Mouse (Mus musculus) forebrain, embryonic 10.5 days (tissue): ENCODE data around the gene Ptpn23. TPM values are rescaled to one million over a fixed set of nuclear protein-coding genes. Genes with fewer than 3 reads are reported as not detected.
"Not testable (repeated sequence)": the region's sequence is repeated elsewhere in the genome, so short reads cannot be mapped to it uniquely, and the experiment has no call there.

Experiments used
- DNase-seq: peaks from one replicate; pipeline ENCODE4 v3.0.0-alpha.2; 2017; ENCODE audit warnings: low spot score; ENCODE audit errors: extremely low spot score
- H3K27ac ChIP-seq: fragments of 300-500 bp; sonication (generic); 2 replicates; pipeline ENCODE4 v1.5.1; 2016; ENCODE audit warnings: mild to moderate bottlenecking
- H3K27me3 ChIP-seq: fragments of 300-500 bp; sonication (generic); 2 replicates; pipeline ENCODE4 v1.6.1; 2016; ENCODE audit warnings: mild to moderate bottlenecking; ENCODE audit not compliant: poor library complexity, severe bottlenecking
- H3K36me3 ChIP-seq: fragments of 300-500 bp; sonication (generic); replicated peaks from 2 replicates; pipeline ENCODE4 v1.6.1; 2016; ENCODE audit warnings: mild to moderate bottlenecking, moderate library complexity
- H3K4me1 ChIP-seq: fragments of 300-500 bp; sonication (generic); 2 replicates; pipeline ENCODE4 v1.6.1; 2016
- H3K4me3 ChIP-seq: fragments of 300-500 bp; sonication (generic); 2 replicates; pipeline ENCODE4 v1.5.1; 2016; ENCODE audit warnings: mild to moderate bottlenecking, moderate library complexity
- H3K9me3 ChIP-seq: fragments of 300-500 bp; sonication (generic); 2 replicates; pipeline ENCODE4 v1.6.1; 2016; ENCODE audit warnings: mild to moderate bottlenecking, moderate library complexity
- WGBS: fragments of 180-500 bp; shearing (Covaris S2); methylation state at CpG from one replicate; pipeline ENCODE4 v1.1.7; 2016; 5-methylcytosine and 5-hydroxymethylcytosine counted together
- polyA plus RNA-seq: library from polyadenylated mRNA; unstranded; fragments of >200 nt; fragmentation: Nextera tagmentation; extraction: Ambion mirVana; gene quantifications from 2 replicates; pipeline ENCODE4 v1.2.1, GENCODE M21; 2016

The Ptpn23 gene
- polyA plus RNA-seq, 1 experiment from 2014 or later = 15.2 TPM

DNA sequence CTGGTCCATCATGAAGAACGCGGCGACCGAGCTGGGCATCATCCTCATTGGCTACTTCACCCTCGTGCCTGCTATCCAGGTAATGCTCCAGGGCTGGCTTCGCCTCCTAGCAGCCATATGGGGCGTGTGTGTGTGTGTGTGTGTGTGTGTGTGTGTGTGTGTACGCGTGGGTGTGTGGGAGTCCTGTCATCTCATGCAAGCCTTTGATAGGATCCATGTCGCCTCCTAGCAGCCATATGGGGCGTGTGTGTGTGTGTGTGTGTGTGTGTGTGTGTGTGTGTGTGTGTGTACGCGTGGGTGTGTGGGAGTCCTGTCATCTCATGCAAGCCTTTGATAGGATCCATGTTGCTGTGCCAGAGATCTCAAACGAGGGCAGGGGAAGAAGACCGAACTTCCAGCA is 30.4 kb downstream of the Ptpn23 start:
- peaks cover 99% of the 10 kb centered on the region for H3K36me3 ChIP-seq
- not testable (repeated sequence) for H3K27ac ChIP-seq

GRCm38 (mm10) chr9:110375668-110376067 is 32.3 kb downstream of the Ptpn23 start:
- Histone ChIP-seq H3K36me3 (peaks cover 88% of the 10 kb centered on the region), H3K4me3 (no peak overlapping the region), H3K4me1 (peaks cover 4% of the 10 kb centered on the region; the same call in 1 of the 2 replicates), H3K27ac (no peak overlapping the region), H3K27me3 (no peaks in the 10 kb centered on the region), H3K9me3 (no peaks in the 10 kb centered on the region)
- DNase-seq = no peak
- WGBS = 94% methylated on average over 3 of the region's 3 CpGs

More for the DNA sequence above, 30.4 kb downstream of the Ptpn23 start:
- H3K27me3 ChIP-seq, H3K4me3 ChIP-seq, DNase-seq, H3K4me1 ChIP-seq, H3K9me3 ChIP-seq: not testable (repeated sequence)
- 89% methylated on average over 15 of the region's 15 CpGs for WGBS

GRCm38 (mm10) chr9:110373871-110374270 is 34.1 kb downstream of the Ptpn23 start:
- 95% methylated on average over 13 of the region's 13 CpGs for WGBS

GRCm38 (mm10) chr9:110369860-110370259 is 38.2 kb downstream of the Ptpn23 start:
- Histone ChIP-seq H3K27me3 (no peaks in the 10 kb centered on the region), H3K4me3 (no peak overlapping the region), H3K27ac (no peak overlapping the region), H3K36me3 (peaks cover 71% of the 10 kb centered on the region), H3K9me3 (no peaks in the 10 kb centered on the region), H3K4me1 (peaks cover 6% of the 10 kb centered on the region)
- WGBS = 91% methylated on average over 3 of the region's 3 CpGs
- no peak for DNase-seq

More at GRCm38 (mm10) chr9:110373871-110374270, 34.1 kb downstream of the Ptpn23 start:
- Histone ChIP-seq H3K27me3 (no peaks in the 10 kb centered on the region), H3K4me1 (no peaks in the 10 kb centered on the region), H3K36me3 (peaks cover 74% of the 10 kb centered on the region), H3K4me3 (no peak overlapping the region), H3K9me3 (no peaks in the 10 kb centered on the region), H3K27ac (no peak overlapping the region)
- no peak for DNase-seq

- Histone ChIP-seq H3K4me1 (peaks cover 6% of the 10 kb centered on the region), H3K27ac (no peak overlapping the region), H3K9me3 (no peaks in the 10 kb centered on the region), H3K36me3 (peaks cover 65% of the 10 kb centered on the region), H3K4me3 (no peak overlapping the region), H3K27me3 (no peaks in the 10 kb centered on the region)
- 77% methylated on average over 5 of the region's 5 CpGs for WGBS
- DNase-seq = no peak
Observed at GRCm38 (mm10) chr9:110366746-110367145, 41.3 kb downstream of the Ptpn23 start.

DNA sequence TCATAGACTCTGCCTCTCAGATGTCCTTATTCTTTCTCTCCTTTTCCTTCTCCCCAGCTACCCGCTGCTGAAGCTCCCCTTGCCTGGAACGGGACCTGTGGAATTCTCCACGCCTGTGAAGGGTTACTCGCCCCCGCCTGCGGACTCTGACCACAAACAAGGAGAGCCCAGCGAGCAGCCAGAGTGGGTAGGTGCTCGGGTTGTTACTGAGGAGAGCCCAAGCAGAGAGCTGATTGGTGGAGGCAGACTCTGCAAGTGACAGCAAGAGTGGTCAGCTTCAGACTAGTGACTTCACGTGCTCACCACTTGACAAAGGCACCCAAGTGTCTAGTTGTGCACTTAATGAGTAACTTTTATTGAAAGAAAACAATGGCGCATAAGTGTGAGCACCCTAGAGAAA is 45.7 kb downstream of the Ptpn23 start:
- DNase-seq = no peak
- Histone ChIP-seq H3K27me3 (no peaks in the 10 kb centered on the region), H3K27ac (no peak overlapping the region), H3K4me1 (peaks cover 6% of the 10 kb centered on the region), H3K36me3 (peaks cover 67% of the 10 kb centered on the region), H3K4me3 (no peak overlapping the region), H3K9me3 (no peaks in the 10 kb centered on the region)
- WGBS = 89% methylated on average over 10 of the region's 10 CpGs

- Histone ChIP-seq H3K36me3 (peaks cover 64% of the 10 kb centered on the region), H3K9me3 (no peaks in the 10 kb centered on the region), H3K4me3 (no peak overlapping the region), H3K27me3 (no peaks in the 10 kb centered on the region), H3K4me1 (peaks cover under 1% of the 10 kb centered on the region; the same call in 1 of the 2 replicates), H3K27ac (no peak overlapping the region)
- DNase-seq = no peak
- WGBS = 86% methylated on average over 12 of the region's 12 CpGs
Observed at GRCm38 (mm10) chr9:110361299-110361698, 46.7 kb downstream of the Ptpn23 start.

DNA sequence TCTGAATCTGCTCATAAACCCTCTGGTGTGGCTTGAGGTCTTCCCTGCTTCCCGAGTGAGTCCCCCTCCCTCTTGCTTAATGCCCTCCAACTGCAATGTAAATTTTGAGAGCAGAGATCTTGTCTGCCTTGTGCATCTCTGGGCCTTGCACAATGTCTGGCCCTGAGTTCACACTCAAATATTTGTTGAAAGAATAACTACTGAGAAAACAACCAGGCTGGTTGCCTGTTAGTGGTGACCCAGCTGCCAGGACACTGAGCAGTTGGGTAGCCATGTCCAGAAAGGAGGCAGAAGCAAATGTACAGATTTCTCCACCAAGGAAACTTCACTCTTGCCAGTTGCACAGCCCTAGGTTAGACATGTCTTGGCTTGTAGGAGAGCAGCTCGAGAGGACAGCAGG is 49.7 kb downstream of the Ptpn23 start:
- Histone ChIP-seq H3K4me1 (no peaks in the 10 kb centered on the region), H3K9me3 (no peaks in the 10 kb centered on the region), H3K27me3 (no peaks in the 10 kb centered on the region), H3K4me3 (no peak overlapping the region), H3K36me3 (peaks cover 63% of the 10 kb centered on the region), H3K27ac (no peak overlapping the region)
- WGBS = 78% methylated on average over 2 of the region's 2 CpGs
- DNase-seq = no peak

GRCm38 (mm10) chr9:110351932-110352632 is 55.9 kb downstream of the Ptpn23 start:
- Histone ChIP-seq H3K4me1 (peaks cover 7% of the 10 kb centered on the region; the same call in 1 of the 2 replicates), H3K27me3 (no peaks in the 10 kb centered on the region), H3K36me3 (peaks cover 35% of the 10 kb centered on the region), H3K27ac (no peak overlapping the region), H3K9me3 (no peaks in the 10 kb centered on the region), H3K4me3 (no peak overlapping the region)
- 92% methylated on average over 8 of the region's 8 CpGs for WGBS
- no peak for DNase-seq

DNA sequence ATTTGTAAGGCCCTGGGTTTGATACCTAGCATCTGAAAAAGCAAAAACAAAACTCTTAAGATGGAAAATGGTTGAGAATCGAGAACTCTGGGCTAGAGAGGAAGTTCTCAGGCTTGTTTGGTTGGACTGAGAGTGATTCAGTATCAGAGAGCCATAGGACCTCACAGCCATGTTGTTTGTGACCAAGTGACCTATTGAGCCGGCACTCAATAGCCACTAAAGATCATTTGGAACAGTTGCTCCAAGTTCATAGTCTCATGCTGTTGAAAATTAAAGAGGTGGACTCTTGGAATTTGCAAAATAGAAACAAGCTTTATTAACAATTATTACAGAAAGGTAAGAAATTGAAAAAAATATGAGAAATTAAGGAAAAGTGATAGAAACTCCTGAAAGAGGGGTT is 56.7 kb downstream of the Ptpn23 start:
- no peak for DNase-seq

DNA sequence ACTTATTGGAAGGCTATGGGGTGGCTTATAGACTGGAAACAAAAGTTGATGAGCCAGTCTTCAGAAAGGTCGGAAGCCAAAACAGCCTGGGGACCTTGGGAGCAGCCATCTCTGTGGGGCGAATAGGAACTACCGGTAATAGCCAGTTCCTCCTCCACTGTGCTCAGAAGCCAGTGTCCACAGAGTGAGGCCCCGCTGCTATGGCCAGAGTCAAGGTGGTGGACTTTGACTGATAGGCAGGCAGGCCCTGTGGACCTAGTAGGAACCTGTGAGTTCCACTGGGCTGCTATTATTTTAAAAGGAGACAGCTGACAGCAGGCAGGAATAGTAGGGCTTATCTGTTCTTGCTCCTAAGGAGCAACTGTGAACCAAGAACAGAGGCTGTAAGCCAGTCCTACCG is 57.4 kb downstream of the Ptpn23 start:
- no peak for DNase-seq
- H3K36me3 ChIP-seq = peaks cover 25% of the 10 kb centered on the region
- no peak overlapping the region for H3K4me3 ChIP-seq
- H3K4me1 ChIP-seq = peaks cover 7% of the 10 kb centered on the region; the same call in 1 of the 2 replicates
- H3K27ac ChIP-seq = no peak overlapping the region
- no peaks in the 10 kb centered on the region for H3K9me3 ChIP-seq
- WGBS = 89% methylated on average over 5 of the region's 5 CpGs
- H3K27me3 ChIP-seq = no peaks in the 10 kb centered on the region

More for the DNA sequence above, 56.7 kb downstream of the Ptpn23 start:
- H3K4me1 ChIP-seq = peaks cover 7% of the 10 kb centered on the region; the same call in 1 of the 2 replicates
- H3K4me3 ChIP-seq = no peak overlapping the region
- no peaks in the 10 kb centered on the region for H3K27me3 ChIP-seq
- peaks cover 32% of the 10 kb centered on the region for H3K36me3 ChIP-seq
- 87% methylated on average over 2 of the region's 2 CpGs for WGBS
- H3K9me3 ChIP-seq = no peaks in the 10 kb centered on the region
- no peak overlapping the region for H3K27ac ChIP-seq

- Histone ChIP-seq H3K27me3 (no peaks in the 10 kb centered on the region), H3K36me3 (peaks cover 21% of the 10 kb centered on the region), H3K27ac (no peak overlapping the region), H3K4me3 (no peak overlapping the region), H3K4me1 (peaks cover 8% of the 10 kb centered on the region; the same call in 1 of the 2 replicates), H3K9me3 (no peaks in the 10 kb centered on the region)
- 89% methylated on average over 5 of the region's 5 CpGs for WGBS
- no peak for DNase-seq
Observed at GRCm38 (mm10) chr9:110350188-110350587, 57.8 kb downstream of the Ptpn23 start.

GRCm38 (mm10) chr9:110348899-110349298 is 59.1 kb downstream of the Ptpn23 start:
- H3K4me1 ChIP-seq = peaks cover 10% of the 10 kb centered on the region; the same call in 1 of the 2 replicates
- H3K27me3 ChIP-seq = no peaks in the 10 kb centered on the region
- H3K9me3 ChIP-seq = no peaks in the 10 kb centered on the region
- no peak for DNase-seq
- 86% methylated on average over 4 of the region's 4 CpGs for WGBS
- H3K36me3 ChIP-seq = peaks cover 10% of the 10 kb centered on the region
- no peak overlapping the region for H3K4me3 ChIP-seq
- no peak overlapping the region for H3K27ac ChIP-seq
